Mouse (Mus musculus) olfactory bulb, adult 2 months (tissue): ENCODE results near the gene Spata25.

ENCODE experiments used
- CTCF ChIP-seq: fragments of 200-500 bp; IDR thresholded peaks from 2 replicates; pipeline ENCODE4 v1.5.1; 2012; ENCODE audit warnings: low read depth, mild to moderate bottlenecking, low read length, moderate library complexity; ENCODE audit not compliant: insufficient read depth
- POLR2A ChIP-seq: fragments of 200-500 bp; IDR thresholded peaks from 2 replicates; pipeline ENCODE4 v1.6.1; 2012; ENCODE audit warnings: mild to moderate bottlenecking, low read depth, low read length, moderate library complexity; ENCODE audit not compliant: insufficient read depth

GRCm38 (mm10) chr2:164825521-164825920 lies 2.8 kb downstream of the Spata25 start:
- no peak for TF ChIP-seq POLR2A
- no peak for TF ChIP-seq CTCF
